Mouse (Mus musculus) skeletal muscle tissue, postnatal 0 days (tissue): Measurements from ENCODE around the gene 1500011B03Rik. TPM values are rescaled to one million over a fixed set of nuclear protein-coding genes. Genes with fewer than 3 reads are reported as not detected.

Experiments
- microRNA-seq, 2 experiments: library from miRNA; unstranded; fragments of <30 nt; microRNA quantifications; one replicate each; pipeline ENCODE4; 2016
- polyA plus RNA-seq: library from polyadenylated mRNA; unstranded; fragments of >200 nt; fragmentation: Nextera tagmentation; extraction: Ambion mirVana; gene quantifications from 2 replicates; pipeline ENCODE4 v1.2.1, GENCODE M21; 2015

Gene 1500011B03Rik
- 38.9 and 41.6 TPM in 2 replicates for polyA plus RNA-seq

GRCm38 (mm10) chr5:114822796-114823688 is at the start of gene 1500011B03Rik:
TSS of gene 1500011B03Rik (minus strand) at chr5:114823468.

GRCm38 (mm10) chr5:114858582-114858981 is 35.3 kb upstream of the 1500011B03Rik start, which contains the start of gene Gm9936:
TSS of gene Gm9936 (minus strand) at chr5:114858682.

GRCm38 (mm10) chr5:114853364-114853763 is 30.1 kb upstream of the 1500011B03Rik start, which contains the start of gene 4930519G04Rik:
TSS of gene 4930519G04Rik (plus strand) at chr5:114853664.

DNA sequence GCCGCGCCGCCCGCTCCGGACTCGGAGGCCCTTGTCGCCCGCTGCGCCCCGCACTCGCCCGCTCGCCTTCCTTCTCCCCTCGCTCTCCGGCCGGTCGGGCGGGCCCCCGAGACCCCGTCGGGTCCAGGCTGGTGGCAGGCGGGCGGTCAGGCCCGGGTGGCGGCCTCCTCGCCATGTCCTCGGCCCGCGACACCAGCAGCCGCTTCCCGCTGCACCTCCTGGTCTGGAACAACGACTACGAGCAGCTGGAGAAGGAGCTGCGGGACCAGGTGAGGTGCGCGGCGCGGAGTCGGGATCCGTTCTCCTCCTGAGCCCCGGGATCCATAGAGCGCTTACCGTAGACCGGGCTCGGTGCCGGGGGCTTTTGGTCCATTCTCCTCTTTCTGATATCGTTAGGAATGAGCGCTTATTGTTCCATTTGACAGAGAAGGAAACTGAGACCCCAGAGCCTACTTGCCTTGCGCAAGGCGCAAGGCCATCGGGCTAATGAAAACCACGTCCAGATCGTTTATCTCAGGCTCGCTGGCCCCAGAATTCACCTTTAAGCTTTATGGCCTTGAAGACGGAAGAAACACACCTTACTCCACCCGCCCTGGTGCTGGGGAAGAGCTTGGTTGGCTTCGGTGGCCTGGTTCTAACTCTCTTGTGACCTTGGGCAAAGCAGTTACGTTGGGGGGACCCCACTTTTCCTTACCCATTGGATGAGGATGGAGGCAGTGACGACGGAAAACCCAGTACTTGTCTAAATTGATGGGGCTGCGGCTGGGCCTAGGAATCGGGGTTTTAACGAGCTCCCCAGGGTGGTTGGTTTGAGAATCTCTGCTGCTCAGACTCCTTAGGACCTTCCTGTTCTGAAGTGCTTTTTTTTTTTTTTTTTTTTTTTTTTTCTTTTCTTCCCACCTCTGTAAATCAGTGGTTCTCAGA is 48.0 kb downstream of the 1500011B03Rik start, which contains the start of gene Git2:
Git2 (minus strand) TSS at position 462 of the 924 bp plus-strand sequence.

DNA sequence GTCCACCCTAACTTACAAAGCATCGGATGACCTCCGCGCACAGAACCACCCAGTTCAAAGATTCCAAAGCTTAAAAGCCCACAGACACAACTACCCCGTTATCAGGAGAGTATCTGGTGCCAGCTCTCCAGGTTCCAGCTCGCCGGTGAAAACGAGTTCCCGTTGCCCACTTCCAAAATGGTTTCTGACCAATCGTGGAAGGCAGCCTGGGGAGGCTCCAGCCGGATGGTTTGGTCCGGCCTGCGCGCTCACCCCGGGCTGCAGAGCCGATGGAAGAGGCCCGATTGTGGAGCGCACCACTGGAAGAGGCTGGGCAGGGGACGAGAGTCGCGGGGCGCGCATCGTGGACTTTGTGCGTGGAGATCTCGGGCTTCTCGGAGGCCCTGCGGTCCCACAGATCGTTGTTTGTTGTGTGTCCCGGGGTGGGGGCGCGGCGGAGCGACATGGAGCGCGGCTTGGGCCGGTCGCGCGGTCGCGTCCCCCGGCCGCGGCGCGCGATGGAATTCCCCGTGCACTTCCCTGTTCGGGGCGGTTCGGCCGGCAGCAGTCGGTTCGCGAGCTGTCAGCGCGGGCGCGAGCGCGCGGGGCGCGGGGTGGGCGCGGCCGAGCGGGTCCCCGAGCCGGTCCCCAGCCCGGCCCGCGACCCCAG is 48.7 kb downstream of the 1500011B03Rik start, which contains the start of gene Ankrd13a:
Ankrd13a (plus strand) TSS at position 275 of the 649 bp plus-strand sequence.

Small RNAs within 50 kb of the gene (microRNA-seq; reads per million reads assigned to microRNA genes)
- 2.4 to 6.6 reads per million in 2 experiments for gene Mir6240

Other genes starting within 250 kb of the 1500011B03Rik start
- 0.81 and 1.8 TPM in 2 replicates for gene Trpv4, start 165.0 kb downstream of the 1500011B03Rik start, polyA plus RNA-seq
- 27.5 and 61.5 TPM in 2 replicates for gene Gltp, start 132.5 kb downstream of the 1500011B03Rik start, polyA plus RNA-seq
- gene Tchp, start 115.7 kb downstream of the 1500011B03Rik start, polyA plus RNA-seq: 4.6 and 5.0 TPM in 2 replicates
- gene Ankrd13a, start 48.8 kb downstream of the 1500011B03Rik start, polyA plus RNA-seq: 21.5 and 27.0 TPM in 2 replicates
- 24.2 and 25.2 TPM in 2 replicates for gene Git2, start 48.0 kb downstream of the 1500011B03Rik start, polyA plus RNA-seq
- gene 4930519G04Rik, start 30.2 kb upstream of the 1500011B03Rik start, polyA plus RNA-seq: not detected in 2 replicates
- gene Gm9936, start 35.2 kb upstream of the 1500011B03Rik start, polyA plus RNA-seq: not detected in 2 replicates
- 9.1 and 10.0 TPM in 2 replicates for gene Oasl2, start 73.5 kb upstream of the 1500011B03Rik start, polyA plus RNA-seq
- 0.73 and 0.91 TPM in 2 replicates for gene Oasl1, start 99.8 kb upstream of the 1500011B03Rik start, polyA plus RNA-seq
- gene 2210016L21Rik, start 118.7 kb upstream of the 1500011B03Rik start, polyA plus RNA-seq: 41.6 and 42.0 TPM in 2 replicates
- gene Hnf1a, start 147.6 kb upstream of the 1500011B03Rik start, polyA plus RNA-seq: 0.06 and 0.11 TPM in 2 replicates
- 14.4 and 15.0 TPM in 2 replicates for gene Sppl3, start 187.7 kb upstream of the 1500011B03Rik start, polyA plus RNA-seq